Mouse (Mus musculus): ENCODE measurements at regions not wholly inside any gene's neighbourhood (a gene's known extent, or its start where the extent isn't known, plus 50 kb on each side); places are given as distances from the start of the nearest gene placed in this dataset.

DNA sequence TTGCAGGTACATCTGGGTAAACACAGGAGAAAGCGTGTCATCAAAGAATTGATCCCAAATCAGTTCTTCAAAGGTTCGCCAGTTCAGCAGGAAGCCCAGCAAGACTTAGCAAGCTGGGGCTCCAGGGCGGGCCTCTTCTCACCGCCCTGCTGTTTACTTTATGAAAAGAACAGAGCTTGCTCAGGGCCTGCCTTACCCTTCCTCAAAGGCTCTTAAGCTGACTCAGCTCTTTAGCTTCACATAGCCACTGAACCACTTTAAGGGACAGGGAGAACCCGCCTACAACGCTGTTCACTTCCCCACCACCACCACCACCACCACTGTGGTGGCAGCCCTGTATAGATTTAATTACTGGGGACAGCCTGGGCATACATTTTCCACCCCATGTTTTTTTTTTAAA, 148.5 kb downstream of the Clic5 start:
- DNase-seq, result no peak
- Histone ChIP-seq H3K27ac (ENCODE audit: insufficient read depth, low read depth, low read length) (no peak overlapping the region), H3K27me3 (replicated peaks; ENCODE audit: control insufficient read depth, insufficient read depth, low read length) (no peaks in the 10 kb centered on the region), H3K4me1 (ENCODE audit: control insufficient read depth, insufficient read depth, low read length) (no peaks in the 10 kb centered on the region), H3K4me3 (ENCODE audit: insufficient read depth, low read depth, low read length) (no peak overlapping the region), H3K36me3 (ENCODE audit: control insufficient read depth, insufficient read depth, low read length) (no peaks in the 10 kb centered on the region)
- TF ChIP-seq CTCF (conservative IDR thresholded peaks at IDR 0.05; ENCODE audit: insufficient read depth, insufficient read length, low read depth, low read length), result no peak
- TF ChIP-seq POLR2A (IDR thresholded peaks at IDR 0.05; ENCODE audit: low read depth, low read length), result no peak
- whole genome bisulfite sequencing, result 69% methylated on average over 6 of the region's 6 CpGs

DNA sequence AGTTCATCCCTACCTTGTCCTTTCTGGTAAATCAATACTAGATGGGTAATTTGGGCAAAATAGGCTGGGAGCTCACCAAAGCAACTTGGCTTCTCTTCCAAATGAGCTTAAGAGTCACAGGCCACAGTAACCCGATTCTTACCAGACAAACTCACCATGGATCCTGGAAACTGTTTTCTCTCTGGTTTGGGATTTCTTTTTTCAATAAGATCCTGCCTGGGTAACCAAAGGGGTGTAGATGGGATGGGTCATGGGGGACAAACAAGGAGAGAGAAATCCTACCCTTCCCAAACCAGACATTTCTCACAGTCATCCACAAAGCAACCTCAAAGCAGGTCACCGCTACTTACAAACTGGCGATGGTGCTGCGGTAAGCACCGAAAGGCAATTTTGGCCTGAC, 148.9 kb downstream of the Clic5 start:
- no peak for DNase-seq
- no peak for TF ChIP-seq CTCF (conservative IDR thresholded peaks at IDR 0.05; ENCODE audit: insufficient read depth, insufficient read length, low read depth, low read length)
- no peak for TF ChIP-seq POLR2A (IDR thresholded peaks at IDR 0.05; ENCODE audit: low read depth, low read length)
- no peak overlapping the region for H3K4me3 ChIP-seq (ENCODE audit: insufficient read depth, low read depth, low read length)
- H3K27me3 ChIP-seq (replicated peaks; ENCODE audit: control insufficient read depth, insufficient read depth, low read length), result no peaks in the 10 kb centered on the region
- no peaks in the 10 kb centered on the region for H3K4me1 ChIP-seq (ENCODE audit: control insufficient read depth, insufficient read depth, low read length)
- WGBS, result 93% methylated on average over 5 of the region's 5 CpGs
- H3K27ac ChIP-seq (ENCODE audit: insufficient read depth, low read depth, low read length), result no peak overlapping the region
- no peaks in the 10 kb centered on the region for H3K36me3 ChIP-seq (ENCODE audit: control insufficient read depth, insufficient read depth, low read length)

DNA sequence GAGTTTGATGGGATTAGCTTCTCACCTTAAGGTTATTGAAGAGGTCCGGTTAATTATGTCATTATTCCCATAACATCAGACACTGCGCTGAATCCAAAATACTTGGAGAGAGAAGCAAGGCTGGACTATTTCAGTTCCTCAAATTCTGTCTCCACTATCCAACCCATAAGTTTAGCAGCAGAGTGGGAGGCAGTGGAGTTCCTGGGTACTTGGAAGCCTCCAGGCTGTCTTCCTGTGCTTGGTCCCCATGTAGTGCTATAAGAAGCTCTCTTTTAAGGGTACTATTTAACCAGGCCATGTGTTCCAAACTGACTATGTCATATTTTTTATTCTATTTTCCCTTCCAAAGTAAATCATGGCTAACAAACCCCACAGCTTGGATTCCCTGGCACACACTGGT, 156.2 kb downstream of the Clic5 start:
- H3K27ac ChIP-seq (ENCODE audit: insufficient read depth, low read depth, low read length), result no peak overlapping the region
- no peak for DNase-seq
- H3K27me3 ChIP-seq (replicated peaks; ENCODE audit: control insufficient read depth, insufficient read depth, low read length), result no peaks in the 10 kb centered on the region
- no peak overlapping the region for H3K4me3 ChIP-seq (ENCODE audit: insufficient read depth, low read depth, low read length)
- no peaks in the 10 kb centered on the region for H3K36me3 ChIP-seq (ENCODE audit: control insufficient read depth, insufficient read depth, low read length)
- 95% methylated on average over 2 of the region's 2 CpGs for WGBS
- no peaks in the 10 kb centered on the region for H3K4me1 ChIP-seq (ENCODE audit: control insufficient read depth, insufficient read depth, low read length)
- no peak for TF ChIP-seq POLR2A (IDR thresholded peaks at IDR 0.05; ENCODE audit: low read depth, low read length)
- no peak for TF ChIP-seq CTCF (conservative IDR thresholded peaks at IDR 0.05; ENCODE audit: insufficient read depth, insufficient read length, low read depth, low read length)

DNA sequence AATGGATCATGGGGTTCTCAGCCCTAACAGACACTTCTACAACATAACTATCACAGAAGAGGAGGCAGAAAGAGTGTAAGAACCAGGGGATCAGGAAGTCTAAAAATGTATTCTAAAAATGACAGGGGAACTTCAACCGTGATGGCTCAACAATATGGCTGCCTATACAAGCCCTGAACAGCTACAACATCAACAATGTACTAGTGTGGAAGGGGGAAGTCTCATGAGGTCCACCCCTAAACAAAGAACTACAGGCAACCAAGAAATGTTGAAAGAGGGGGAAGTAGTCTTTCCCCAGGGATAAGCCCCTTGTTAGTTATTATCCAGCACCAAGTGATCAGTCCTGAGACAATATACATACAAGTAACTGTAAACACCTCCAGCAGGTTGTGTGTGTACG, 157.0 kb downstream of the Clic5 start:
- no peak for DNase-seq
- WGBS, result 90% methylated on average over 2 of the region's 2 CpGs
- Histone ChIP-seq H3K27me3 (replicated peaks; ENCODE audit: control insufficient read depth, insufficient read depth, low read length) (no peaks in the 10 kb centered on the region), H3K4me3 (ENCODE audit: insufficient read depth, low read depth, low read length) (no peak overlapping the region), H3K4me1 (ENCODE audit: control insufficient read depth, insufficient read depth, low read length) (no peaks in the 10 kb centered on the region), H3K36me3 (ENCODE audit: control insufficient read depth, insufficient read depth, low read length) (no peaks in the 10 kb centered on the region), H3K27ac (ENCODE audit: insufficient read depth, low read depth, low read length) (no peak overlapping the region)
- TF ChIP-seq POLR2A (IDR thresholded peaks at IDR 0.05; ENCODE audit: low read depth, low read length) (no peak), CTCF (conservative IDR thresholded peaks at IDR 0.05; ENCODE audit: insufficient read depth, insufficient read length, low read depth, low read length) (no peak)

DNA sequence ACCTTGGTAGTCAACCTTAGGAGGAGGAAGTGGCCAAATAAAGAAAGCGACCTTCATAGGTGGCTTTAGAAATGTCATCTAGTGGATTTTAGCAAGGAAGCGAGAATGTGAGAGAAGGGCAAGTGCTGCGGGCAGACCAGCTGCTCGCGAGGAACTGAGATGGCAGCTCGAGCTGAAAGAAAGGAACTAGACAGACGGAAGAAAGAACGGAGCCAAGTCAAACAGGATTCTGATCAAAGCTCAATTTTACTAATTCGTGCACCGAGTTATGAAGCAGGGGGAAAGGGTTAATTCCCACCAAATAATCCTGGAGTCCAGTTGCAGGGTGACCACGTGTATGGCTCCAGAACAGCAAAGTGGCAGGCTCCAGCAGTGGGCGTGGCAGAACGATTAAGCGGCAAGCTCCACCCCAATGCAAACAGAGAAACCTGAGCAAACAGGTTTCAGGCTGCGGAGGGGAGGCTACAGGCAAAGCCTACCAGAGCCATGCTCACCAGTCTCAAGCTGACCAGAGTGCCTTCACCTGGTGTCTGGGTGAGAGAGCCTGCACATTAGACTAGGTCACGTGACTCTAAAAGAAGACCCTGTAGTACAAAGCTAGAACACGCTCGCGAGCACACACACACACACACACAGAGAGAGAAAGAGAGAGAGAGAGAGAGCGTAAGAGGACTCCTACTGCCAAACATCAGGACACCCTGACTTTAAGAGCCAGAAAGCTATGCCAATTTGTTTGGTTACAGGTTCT, 162.0 kb downstream of the Clic5 start:
- Histone ChIP-seq H3K4me1 (ENCODE audit: control insufficient read depth, insufficient read depth, low read length) (0 out of 2 replicates have a peak, but pooled peaks cover 6% of the 10 kb centered on the region), H3K27me3 (replicated peaks; ENCODE audit: control insufficient read depth, insufficient read depth, low read length) (no peaks in the 10 kb centered on the region), H3K27ac (ENCODE audit: insufficient read depth, low read depth, low read length) (no peak overlapping the region), H3K36me3 (ENCODE audit: control insufficient read depth, insufficient read depth, low read length) (no peaks in the 10 kb centered on the region), H3K4me3 (ENCODE audit: insufficient read depth, low read depth, low read length) (no peak overlapping the region)
- TF ChIP-seq POLR2A (IDR thresholded peaks at IDR 0.05; ENCODE audit: low read depth, low read length) (no peak), CTCF (conservative IDR thresholded peaks at IDR 0.05; ENCODE audit: insufficient read depth, insufficient read length, low read depth, low read length) (no peak)
- peak; percentile 16 for DNase-seq
- WGBS, result 31% methylated on average over 20 of the region's 20 CpGs

DNA sequence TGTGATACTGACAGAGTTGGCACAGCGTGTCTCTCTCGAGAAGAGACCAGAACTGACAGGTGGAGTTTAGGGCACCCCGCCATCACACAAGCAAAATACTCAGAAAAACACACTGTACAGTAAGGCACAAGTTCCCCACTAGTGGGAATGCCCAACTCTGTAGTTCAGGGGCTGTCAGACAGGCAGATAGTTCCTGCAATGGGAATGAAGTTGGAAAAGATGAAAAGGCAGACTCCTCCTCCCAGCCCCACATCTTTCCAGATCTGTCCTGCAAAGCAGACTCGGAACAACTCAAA, 162.5 kb downstream of the Clic5 start:
- Histone ChIP-seq H3K27me3 (replicated peaks; ENCODE audit: control insufficient read depth, insufficient read depth, low read length) (no peaks in the 10 kb centered on the region), H3K36me3 (ENCODE audit: control insufficient read depth, insufficient read depth, low read length) (no peaks in the 10 kb centered on the region), H3K4me3 (ENCODE audit: insufficient read depth, low read depth, low read length) (no peak overlapping the region), H3K27ac (ENCODE audit: insufficient read depth, low read depth, low read length) (no peak overlapping the region), H3K4me1 (ENCODE audit: control insufficient read depth, insufficient read depth, low read length) (0 out of 2 replicates have a peak, but pooled peaks cover 6% of the 10 kb centered on the region)
- DNase-seq, result no peak
- 76% methylated on average over 4 of the region's 4 CpGs for WGBS
- TF ChIP-seq CTCF (conservative IDR thresholded peaks at IDR 0.05; ENCODE audit: insufficient read depth, insufficient read length, low read depth, low read length) (no peak), POLR2A (IDR thresholded peaks at IDR 0.05; ENCODE audit: low read depth, low read length) (no peak)

DNA sequence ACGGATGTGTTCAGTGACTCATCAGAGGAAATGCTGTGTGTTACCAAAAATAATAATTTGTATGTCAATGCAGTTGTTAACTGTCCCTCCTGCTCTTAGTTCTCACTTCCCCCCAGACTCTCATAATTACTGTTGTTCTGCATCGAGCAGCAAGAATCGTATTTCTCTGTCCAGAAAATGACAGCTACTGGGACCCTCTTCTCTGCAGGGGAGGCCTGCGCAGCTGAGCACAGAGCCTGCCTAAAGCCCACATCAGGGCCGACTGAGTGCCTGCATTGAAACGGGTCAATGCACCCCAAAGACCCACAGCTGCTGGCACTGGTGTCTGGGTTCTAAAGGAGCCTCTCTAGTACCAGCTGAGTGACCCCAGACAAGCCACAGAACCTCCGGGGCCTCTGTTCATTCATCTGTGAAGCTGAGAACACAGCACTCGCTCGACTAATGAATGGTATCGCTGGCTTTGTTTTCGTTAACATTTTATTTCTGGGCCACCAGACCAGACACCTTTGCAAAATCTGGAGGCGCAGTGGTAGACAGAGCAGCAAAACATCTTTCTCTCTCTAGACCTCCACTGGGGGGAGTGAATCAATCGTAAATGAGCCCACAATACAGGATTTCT, 163.2 kb downstream of the Clic5 start:
- Histone ChIP-seq H3K4me1 (ENCODE audit: control insufficient read depth, insufficient read depth, low read length) (0 out of 2 replicates have a peak, but pooled peaks cover 6% of the 10 kb centered on the region), H3K4me3 (ENCODE audit: insufficient read depth, low read depth, low read length) (no peak overlapping the region), H3K36me3 (ENCODE audit: control insufficient read depth, insufficient read depth, low read length) (no peaks in the 10 kb centered on the region), H3K27ac (ENCODE audit: insufficient read depth, low read depth, low read length) (no peak overlapping the region), H3K27me3 (replicated peaks; ENCODE audit: control insufficient read depth, insufficient read depth, low read length) (no peaks in the 10 kb centered on the region)
- no peak for TF ChIP-seq CTCF (conservative IDR thresholded peaks at IDR 0.05; ENCODE audit: insufficient read depth, insufficient read length, low read depth, low read length)
- TF ChIP-seq POLR2A (IDR thresholded peaks at IDR 0.05; ENCODE audit: low read depth, low read length), result no peak
- WGBS, result 34% methylated on average over 13 of the region's 13 CpGs
- peak; percentile 60 for DNase-seq

Measured in kidney, adult 2 months (tissue).